In the genomic region with DNA sequence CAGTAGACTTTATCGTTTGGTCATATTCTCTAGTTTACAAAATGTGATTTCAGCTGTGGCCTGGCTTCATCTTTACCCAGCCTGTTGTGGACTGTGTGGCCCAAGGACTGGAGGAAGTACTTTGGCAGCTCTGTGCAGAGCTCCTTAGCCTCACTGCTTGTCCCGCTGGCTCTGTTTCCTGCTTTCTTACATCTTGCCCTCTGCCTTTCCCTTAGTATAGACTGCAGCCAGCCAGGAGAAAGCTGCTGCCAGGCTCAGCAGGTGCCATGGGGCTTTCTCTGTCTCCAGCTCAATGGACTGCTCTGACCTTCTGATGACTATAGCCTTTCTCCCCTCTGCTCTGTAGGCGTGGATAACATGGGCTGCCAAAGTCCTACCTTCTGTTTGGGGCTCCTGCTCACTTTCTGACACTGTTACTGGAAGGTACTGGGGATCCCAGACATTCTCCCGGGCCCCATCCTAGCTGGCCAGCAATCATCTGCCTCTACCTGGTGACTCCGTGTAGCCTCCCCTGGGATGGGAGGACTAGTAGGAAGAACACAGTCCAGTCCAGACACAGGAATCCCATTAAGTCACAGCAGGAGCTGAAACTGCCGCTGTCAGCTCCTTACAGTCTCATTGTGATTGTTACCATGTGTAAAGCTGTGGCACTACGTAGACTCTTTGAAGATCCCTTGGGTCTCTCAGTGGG, we compare ENCODE assay signal across 9 mouse cellular contexts.
DNase-seq lines count a peak whose midpoint lies in the region; ATAC-seq and TF ChIP-seq lines count a peak whose summit lies in the region.
"Had no signal": no experiment of that assay in that cellular context is flagged by ENCODE, and none has a peak within 500 bp of the region (broad histone marks: within the 10 kb centered on the region; RNA-seq: fewer than 3 reads in every experiment).

No protein-coding gene starts in this region.

- WGBS in liver, embryonic 11.5 days, result 82% methylated on average over 7 of the region's 7 CpGs
- WGBS in thymus, adult 2 months, result 91% methylated on average over 7 of the region's 7 CpGs

- H3K9ac ChIP-seq in liver, embryonic 11.5 days (ENCODE audit: low read depth, low read length), result no peak overlapping the region

- peaks cover 10% of the 10 kb centered on the region; the same call in 1 of the 2 replicates for H3K36me3 ChIP-seq in liver, embryonic 11.5 days (ENCODE audit: control insufficient read depth, insufficient read depth, low read length)
- peaks cover 14% of the 10 kb centered on the region for H3K36me3 ChIP-seq in thymus, adult 2 months (ENCODE audit: control insufficient read depth, insufficient read depth, low read length)

- H3K4me1 ChIP-seq in liver, embryonic 11.5 days (replicated peaks; ENCODE audit: control insufficient read depth, insufficient read depth, low read length), result peaks cover 8% of the 10 kb centered on the region; the same call in 1 of the 2 replicates
- H3K4me1 ChIP-seq in thymus, adult 2 months (replicated peaks; ENCODE audit: control insufficient read depth, insufficient read depth, low read length), result no peaks in the 10 kb centered on the region

- ATAC-seq in liver, embryonic 11.5 days (replicated peaks; ENCODE audit: low FRiP score), result no peak
- ATAC-seq in erythroid progenitor cell, adult 5-6 weeks (replicated peaks; ENCODE audit: low FRiP score, poor library complexity, severe bottlenecking), result no peak

- no peak overlapping the region for H3K4me2 ChIP-seq in liver, embryonic 11.5 days

- peak overlapping the region; percentile 48 for H3K27ac ChIP-seq in liver, embryonic 11.5 days (ENCODE audit: low read depth, low read length)
- H3K27ac ChIP-seq in thymus, adult 2 months (ENCODE audit: control insufficient read depth, insufficient read depth, low read length), result no peak overlapping the region

- TF ChIP-seq POLR2A in thymus, adult 2 months (IDR thresholded peaks at IDR 0.05; ENCODE audit: control insufficient read depth, extremely low read depth, insufficient read depth, low read length, poor library complexity), result no peak

- H3K27me3 ChIP-seq in liver, embryonic 11.5 days (replicated peaks; ENCODE audit: control insufficient read depth, insufficient read depth, low read length), result no peaks in the 10 kb centered on the region
- H3K27me3 ChIP-seq in thymus, adult 2 months (ENCODE audit: control insufficient read depth, insufficient read depth, low read length), result no peaks in the 10 kb centered on the region

- H3K9me3 ChIP-seq in liver, embryonic 11.5 days (ENCODE audit: control insufficient read depth, low read length), result no peaks in the 10 kb centered on the region

- no peak for TF ChIP-seq CTCF in thymus, adult 2 months (IDR thresholded peaks at IDR 0.05; ENCODE audit: borderline replicate concordance, control insufficient read depth, extremely low read depth, insufficient read depth, low read length, poor library complexity)

- peak; percentile 62 to 66 for DNase-seq in heart, adult 18-20 months
- DNase-seq in heart, adult 8-10 months (ENCODE audit: low spot score), result no peak
- peak; percentile 28 for DNase-seq in 3T3-L1 (ENCODE audit: low read depth, low spot score)
- DNase-seq in cerebellum, postnatal 36 days, result peak; percentile 13 to 19
- no peak for DNase-seq in liver, embryonic 11.5 days (ENCODE audit: low spot score)
- no peak for DNase-seq in ovary, postnatal 10 days (ENCODE audit: low spot score)
- no peak for DNase-seq in thymus, adult 2 months
- DNase-seq: right cerebral cortex, postnatal 14 days had no signal

- H3K4me3 ChIP-seq in liver, embryonic 11.5 days (ENCODE audit: low read depth, low read length), result no peak overlapping the region
- H3K4me3 ChIP-seq in thymus, adult 2 months (ENCODE audit: control insufficient read depth, insufficient read depth, low read length), result no peak overlapping the region

Comparison
In these comparisons a context has a peak if more than half of its experiments do, and no peak if none do; other contexts are left out.
1. DNase-seq: peak in heart, adult 18-20 months (2 of 2), 3T3-L1 (single experiment) and cerebellum, postnatal 36 days (2 of 2); none in heart, adult 8-10 months (single experiment), liver, embryonic 11.5 days (single experiment), ovary, postnatal 10 days (single experiment) and thymus, adult 2 months (single experiment).